Mouse (Mus musculus) limb, embryonic 11.5 days (tissue): Measurements from ENCODE around the gene Rgs11. TPM values are rescaled to one million over a fixed set of nuclear protein-coding genes. Genes with fewer than 3 reads are reported as not detected.
A peak's percentile ranks its signal among the peaks of the same experiment; 100 is the strongest.
"Not testable (repeated sequence)": the region's sequence is repeated elsewhere in the genome, so short reads cannot be mapped to it uniquely, and the experiment has no call there.

ENCODE experiments used
- ATAC-seq: fragments of 200-750 bp; cut with Nextera tagmentation; 2 replicates; pipeline ENCODE4 v1.8.0; 2017; ENCODE audit warnings: low read depth; ENCODE audit not compliant: insufficient number of reproducible peaks, low FRiP score, low TSS enrichment
- DNase-seq: peaks from one replicate; pipeline ENCODE4 v3.0.0-alpha.2; 2015; ENCODE audit warnings: low spot score
- H3K27ac ChIP-seq: fragments of 300-500 bp; sonication (generic); replicated peaks from 2 replicates; pipeline ENCODE4 v1.5.1; 2014; ENCODE audit warnings: low read depth, mild to moderate bottlenecking, low read length
- H3K27me3 ChIP-seq: fragments of 300-500 bp; sonication (generic); 2 replicates; pipeline ENCODE4 v1.6.1; 2014; ENCODE audit warnings: mild to moderate bottlenecking, low read length, mixed read lengths; ENCODE audit not compliant: control insufficient read depth, insufficient read depth
- H3K36me3 ChIP-seq: fragments of 300-500 bp; sonication (generic); 2 replicates; pipeline ENCODE4 v1.6.1; 2014; ENCODE audit warnings: mild to moderate bottlenecking, low read length, moderate library complexity, mixed read lengths; ENCODE audit not compliant: control insufficient read depth, insufficient read depth
- H3K4me1 ChIP-seq: fragments of 300-500 bp; sonication (generic); 2 replicates; pipeline ENCODE4 v1.6.1; 2014; ENCODE audit warnings: low read length, mixed read lengths; ENCODE audit not compliant: control insufficient read depth, insufficient read depth
- H3K4me2 ChIP-seq: fragments of 300-500 bp; sonication (generic); 2 replicates; pipeline ENCODE4 v1.6.1; 2014; ENCODE audit warnings: low read depth, mild to moderate bottlenecking, moderate library complexity; ENCODE audit not compliant: severe bottlenecking
- H3K4me3 ChIP-seq: fragments of 300-500 bp; sonication (generic); 2 replicates; pipeline ENCODE4 v1.5.1; 2014; ENCODE audit warnings: low read depth, low read length
- H3K9ac ChIP-seq: fragments of 300-500 bp; sonication (generic); 2 replicates; pipeline ENCODE4 v1.6.1; 2014; ENCODE audit warnings: mild to moderate bottlenecking, low read length
- H3K9me3 ChIP-seq: fragments of 300-500 bp; sonication (generic); 2 replicates; pipeline ENCODE4 v1.6.1; 2016; ENCODE audit warnings: low read length; ENCODE audit not compliant: control insufficient read depth
- WGBS: fragments of 180-500 bp; shearing (Covaris S2); extraction: QIAGEN DNeasy Blood & Tissue Kit; methylation state at CpG from one replicate; pipeline ENCODE4 v1.1.7; 2014; 5-methylcytosine and 5-hydroxymethylcytosine counted together
- polyA plus RNA-seq: library from polyadenylated mRNA; unstranded; fragments of >200 nt; fragmentation: Nextera tagmentation; extraction: Ambion mirVana; gene quantifications from 2 replicates; pipeline ENCODE4 v1.2.1, GENCODE M21; 2014

Gene Rgs11
- 1.1 and 1.8 TPM in 2 replicates for polyA plus RNA-seq

DNA sequence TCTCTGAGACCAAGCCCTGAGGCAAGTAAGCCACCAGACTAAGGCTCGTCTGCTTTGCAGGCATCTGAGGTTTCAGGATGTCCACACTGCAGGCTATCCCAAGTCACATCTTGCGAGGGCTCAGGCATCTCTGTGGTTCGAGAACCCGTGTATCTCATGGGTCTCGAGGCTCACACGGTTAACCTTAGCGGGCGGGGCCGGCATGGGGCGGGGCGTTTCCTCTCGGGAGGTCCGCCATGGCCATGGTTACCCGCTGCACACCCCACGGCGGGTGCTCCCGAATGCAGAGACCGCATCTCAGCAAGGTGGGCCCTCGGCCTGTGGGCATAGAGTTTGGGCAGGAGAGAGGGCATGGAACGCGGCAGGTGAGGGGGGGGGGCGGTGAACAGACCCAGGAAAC is at the start of gene Rgs11:
Gene Rgs11 (plus strand): TSS at position 215 of the 400 bp plus-strand sequence.
- Histone ChIP-seq H3K4me2 (peak within 1 kb of the TSS; percentile 82), H3K9me3 (no peaks in the 10 kb centered on the region), H3K4me3 (peak within 1 kb of the TSS; percentile 44), H3K27ac (no peak within 1 kb of the TSS), H3K9ac (no peak within 1 kb of the TSS; the same call in 1 of the 2 replicates), H3K4me1 (peaks cover 14% of the 10 kb centered on the region), H3K36me3 (no peaks in the 10 kb centered on the region; the same call in 1 of the 2 replicates), H3K27me3 (peaks cover 54% of the 10 kb centered on the region)
- ATAC-seq (no peak), DNase-seq (peak; percentile 40)
- 1% methylated on average over 21 of the region's 22 CpGs for WGBS

DNA sequence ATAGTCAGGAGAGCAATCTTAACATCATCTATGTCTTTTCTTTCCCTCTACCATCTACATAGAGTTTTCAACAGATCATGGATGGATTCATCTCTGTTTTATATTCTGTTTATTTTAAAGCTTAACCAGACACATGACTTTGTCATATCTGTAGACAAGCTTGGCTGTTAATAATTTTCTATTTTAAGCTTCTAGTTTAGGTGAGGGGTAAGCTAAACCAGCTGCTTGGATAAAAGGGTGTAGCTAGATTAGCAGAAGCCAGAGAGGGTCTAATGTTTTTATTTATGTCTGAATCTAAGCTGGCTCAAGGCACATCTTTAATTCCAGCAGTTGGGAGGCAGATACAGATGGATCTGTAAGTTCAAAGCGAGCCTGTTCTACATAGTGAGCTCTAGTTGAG is 40.0 kb upstream of the Rgs11 start:
- ATAC-seq: no peak
- Histone ChIP-seq H3K36me3 (no peaks in the 10 kb centered on the region), H3K27ac (no peak overlapping the region), H3K9ac (no peak overlapping the region), H3K4me1 (no peaks in the 10 kb centered on the region), H3K9me3 (no peaks in the 10 kb centered on the region), H3K27me3 (no peaks in the 10 kb centered on the region), H3K4me3 (no peak overlapping the region), H3K4me2 (no peak overlapping the region)
- no peak for DNase-seq
- WGBS: 86% methylated on average over 1 of the region's 1 CpGs

DNA sequence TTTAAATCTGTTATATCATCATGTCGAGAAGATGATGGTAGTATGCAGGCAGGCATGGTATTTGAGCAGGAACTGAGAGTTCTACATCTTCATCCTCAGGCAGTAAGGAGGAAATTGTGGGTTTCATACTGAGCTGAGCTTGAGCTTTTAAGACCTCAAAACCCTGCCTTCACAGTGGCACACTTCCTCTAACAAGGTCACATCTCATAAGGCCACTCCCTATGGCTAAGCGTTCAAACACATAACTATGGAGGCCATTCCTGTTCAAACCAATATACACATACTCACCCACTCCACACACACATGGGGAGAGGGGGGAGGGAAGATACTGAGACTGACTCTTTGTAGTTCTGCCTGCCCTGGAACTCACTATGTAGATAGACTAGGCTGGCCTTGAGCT is 34.7 kb upstream of the Rgs11 start:
- Histone ChIP-seq H3K9ac (no peak overlapping the region), H3K9me3 (no peaks in the 10 kb centered on the region), H3K27ac (no peak overlapping the region), H3K36me3 (peaks cover 2% of the 10 kb centered on the region; the same call in 1 of the 2 replicates), H3K4me2 (no peak overlapping the region), H3K4me3 (no peak overlapping the region), H3K27me3 (no peaks in the 10 kb centered on the region), H3K4me1 (no peaks in the 10 kb centered on the region)
- 89% methylated on average over 2 of the region's 2 CpGs for WGBS
- DNase-seq (no peak), ATAC-seq (no peak)

DNA sequence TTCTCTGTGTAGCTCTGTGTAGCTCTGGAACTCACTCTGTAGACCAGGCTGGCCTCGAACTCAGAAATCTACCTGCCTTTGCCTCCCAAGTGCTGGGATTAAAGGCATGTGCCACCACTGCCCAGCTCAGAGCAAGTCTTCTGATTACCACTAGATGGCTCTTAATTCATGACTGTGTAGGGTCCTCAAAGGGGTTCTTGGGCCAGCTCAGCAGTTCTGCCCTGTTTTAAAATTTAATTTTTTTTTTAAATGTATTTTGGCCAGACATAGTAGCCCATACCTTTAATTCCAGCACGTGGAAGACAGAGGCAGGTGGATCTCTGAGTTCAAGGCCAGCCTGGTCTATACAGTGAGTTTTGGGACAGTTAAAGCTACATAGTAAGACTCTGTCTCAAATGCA is 27.5 kb upstream of the Rgs11 start:
- not testable (repeated sequence) for ATAC-seq, H3K4me2 ChIP-seq, H3K27ac ChIP-seq, H3K9me3 ChIP-seq, H3K4me1 ChIP-seq, H3K4me3 ChIP-seq, H3K36me3 ChIP-seq, DNase-seq, H3K27me3 ChIP-seq, H3K9ac ChIP-seq
- 81% methylated on average over 2 of the region's 2 CpGs for WGBS

DNA sequence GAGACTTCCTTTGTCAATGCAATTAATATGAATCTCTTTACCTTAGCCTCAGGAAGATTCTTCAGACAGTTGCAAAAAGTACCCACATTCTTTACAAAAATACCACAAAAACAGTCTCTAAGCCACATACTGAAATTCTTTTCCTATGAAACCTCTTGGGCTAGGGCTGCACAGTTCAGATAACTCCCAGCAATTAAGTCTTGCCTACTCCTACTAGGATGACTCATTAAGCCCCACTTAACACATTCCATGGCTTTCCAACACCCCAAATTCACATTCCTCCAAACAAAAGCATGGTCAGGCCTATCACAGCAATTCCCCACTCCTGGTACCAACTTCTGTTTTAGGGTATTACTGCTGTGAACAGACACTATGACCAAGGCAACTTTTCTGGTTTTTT is 24.1 kb upstream of the Rgs11 start:
- ATAC-seq (no peak), DNase-seq (no peak)
- no peaks in the 10 kb centered on the region for H3K9me3 ChIP-seq
- no peaks in the 10 kb centered on the region for H3K4me1 ChIP-seq
- H3K27ac ChIP-seq: no peak overlapping the region
- H3K36me3 ChIP-seq: peaks cover 7% of the 10 kb centered on the region
- H3K9ac ChIP-seq: no peak overlapping the region
- no peaks in the 10 kb centered on the region for H3K27me3 ChIP-seq
- no peak overlapping the region for H3K4me2 ChIP-seq
- no peak overlapping the region for H3K4me3 ChIP-seq

DNA sequence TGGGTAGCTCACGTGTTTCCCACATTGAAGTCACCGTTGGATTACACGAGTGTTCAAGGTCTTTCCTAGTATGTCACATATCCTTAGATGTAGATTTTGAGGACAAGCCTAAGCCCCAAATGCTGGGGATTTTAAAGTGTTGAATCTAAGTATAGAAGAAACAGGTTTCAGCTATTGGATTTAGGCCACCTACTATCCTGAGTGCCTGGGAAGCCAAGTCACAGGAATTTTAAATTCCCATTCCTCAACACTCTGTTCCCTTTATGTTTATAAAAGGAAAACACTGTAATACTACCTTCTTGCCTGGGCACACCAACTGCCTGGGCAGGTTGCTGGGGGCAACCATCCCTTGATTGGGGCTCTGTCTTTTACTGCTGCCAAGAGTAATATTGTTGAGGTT is 21.6 kb upstream of the Rgs11 start:
- DNase-seq (no peak), ATAC-seq (no peak)
- no peak overlapping the region for H3K4me3 ChIP-seq
- H3K27ac ChIP-seq: no peak overlapping the region
- H3K9me3 ChIP-seq: no peaks in the 10 kb centered on the region
- H3K4me2 ChIP-seq: no peak overlapping the region
- H3K4me1 ChIP-seq: no peaks in the 10 kb centered on the region
- H3K36me3 ChIP-seq: peaks cover 9% of the 10 kb centered on the region
- no peak overlapping the region for H3K9ac ChIP-seq
- H3K27me3 ChIP-seq: no peaks in the 10 kb centered on the region
- 94% methylated on average over 3 of the region's 3 CpGs for WGBS

DNA sequence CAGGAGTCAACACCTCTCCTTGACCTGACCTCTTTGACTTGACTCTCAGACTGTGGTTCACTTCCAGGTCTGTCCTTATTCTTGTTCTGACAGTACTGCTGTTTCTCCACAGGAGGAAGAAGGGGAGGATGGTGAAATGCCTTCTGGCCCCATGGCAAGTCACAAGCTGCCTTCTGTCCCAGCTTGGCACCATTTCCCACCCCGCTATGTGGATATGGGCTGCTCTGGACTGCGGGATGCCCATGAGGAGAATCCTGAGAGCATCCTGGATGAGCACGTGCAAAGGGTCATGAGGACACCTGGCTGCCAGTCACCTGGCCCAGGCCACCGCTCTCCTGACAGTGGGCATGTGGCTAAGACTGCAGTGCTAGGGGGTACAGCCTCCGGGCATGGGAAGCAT is 15.2 kb upstream of the Rgs11 start:
- Histone ChIP-seq H3K4me1 (no peaks in the 10 kb centered on the region), H3K9me3 (no peaks in the 10 kb centered on the region), H3K36me3 (peaks cover 30% of the 10 kb centered on the region), H3K4me2 (no peak overlapping the region), H3K4me3 (no peak overlapping the region), H3K27ac (no peak overlapping the region), H3K27me3 (no peaks in the 10 kb centered on the region), H3K9ac (no peak overlapping the region)
- ATAC-seq: no peak
- WGBS: 96% methylated on average over 5 of the region's 5 CpGs
- no peak for DNase-seq

DNA sequence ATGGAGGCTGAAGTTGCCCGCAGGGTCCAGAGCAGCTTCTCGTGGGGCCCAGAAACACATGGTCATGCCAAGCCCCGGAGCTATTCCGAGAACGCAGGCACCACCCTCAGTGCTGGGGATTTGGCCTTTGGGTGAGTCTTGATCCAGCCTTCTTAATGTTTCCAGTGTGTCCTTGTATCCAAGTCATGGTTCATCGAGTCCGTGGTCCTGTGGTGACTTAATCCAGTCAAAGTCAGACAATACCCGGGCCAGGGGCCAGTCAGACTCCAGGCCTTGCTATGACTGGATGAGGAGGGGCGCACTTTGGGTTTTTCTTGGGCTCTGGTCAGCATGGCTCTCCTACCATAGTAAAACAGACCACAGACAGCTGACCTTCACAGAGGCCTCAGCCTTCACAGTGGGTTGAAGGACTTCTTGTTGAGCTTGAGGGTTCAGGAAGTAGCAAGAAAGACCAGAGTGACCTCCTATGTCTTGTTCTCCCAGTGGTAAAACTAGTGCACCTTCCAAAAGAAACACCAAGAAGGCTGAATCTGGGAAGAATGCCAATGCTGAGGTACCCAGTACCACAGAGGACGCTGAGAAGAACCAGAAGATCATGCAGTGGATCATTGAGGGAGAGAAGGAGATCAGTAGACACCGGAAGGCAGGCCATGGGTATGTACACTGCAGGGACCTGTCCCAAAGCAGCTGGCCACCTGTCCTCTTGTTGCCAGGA is 14.5 kb upstream of the Rgs11 start:
- DNase-seq (no peak), ATAC-seq (no peak)
- Histone ChIP-seq H3K4me2 (no peak overlapping the region), H3K27ac (no peak overlapping the region), H3K36me3 (peaks cover 29% of the 10 kb centered on the region), H3K27me3 (no peaks in the 10 kb centered on the region), H3K9me3 (no peaks in the 10 kb centered on the region), H3K9ac (no peak overlapping the region), H3K4me3 (no peak overlapping the region), H3K4me1 (no peaks in the 10 kb centered on the region)
- 95% methylated on average over 11 of the region's 11 CpGs for WGBS

DNA sequence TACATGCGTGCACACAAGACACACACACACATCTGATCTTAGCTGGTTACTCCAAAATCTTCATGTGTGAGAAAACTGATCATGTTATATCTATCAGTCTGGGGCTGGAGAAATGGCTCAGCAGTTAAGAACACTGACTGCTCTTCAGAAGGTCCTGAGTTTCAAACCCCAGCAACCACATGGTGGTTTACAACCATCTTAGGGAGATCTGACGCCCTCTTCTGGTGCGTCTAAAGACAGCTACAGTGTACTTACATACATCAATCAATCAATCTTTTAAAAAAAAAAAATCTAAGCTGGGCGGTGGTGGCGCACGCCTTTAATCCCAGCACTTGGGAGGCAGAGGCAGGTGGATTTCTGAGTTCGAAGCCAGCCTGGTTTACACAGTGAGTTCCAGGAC is 11.3 kb upstream of the Rgs11 start:
- WGBS: 92% methylated on average over 7 of the region's 7 CpGs
- peaks cover 25% of the 10 kb centered on the region for H3K36me3 ChIP-seq
- H3K27ac ChIP-seq, H3K9me3 ChIP-seq, DNase-seq, H3K4me3 ChIP-seq, H3K9ac ChIP-seq, H3K4me1 ChIP-seq, H3K4me2 ChIP-seq, ATAC-seq, H3K27me3 ChIP-seq: not testable (repeated sequence)
